In genomic region chr17:83322621-83323335, GRCm38 (mm10) we compare ENCODE assay signal across 8 mouse cellular contexts. TPM values are rescaled to one million over a fixed set of nuclear protein-coding genes. Genes with fewer than 3 reads are reported as not detected.
DNase-seq lines count a peak whose midpoint lies in the region; ATAC-seq lines count a peak whose summit lies in the region.

No protein-coding gene starts in this region.

- H3K27ac ChIP-seq in embryonic facial prominence, embryonic 15.5 days (replicated peaks) = peak overlapping the region; percentile 85
- peak overlapping the region; percentile 86 for H3K27ac ChIP-seq in heart, embryonic 12.5 days (ENCODE audit: poor library complexity, severe bottlenecking)
- H3K27ac ChIP-seq in kidney, embryonic 16.5 days (ENCODE audit: low read length) = peak overlapping the region; percentile 89
- H3K27ac ChIP-seq in liver, embryonic 11.5 days (ENCODE audit: low read depth, low read length) = no peak overlapping the region

- ATAC-seq in embryonic facial prominence, embryonic 15.5 days (ENCODE audit: insufficient number of reproducible peaks, low FRiP score, low TSS enrichment, low read depth) = peak; percentile 78
- ATAC-seq in heart, embryonic 12.5 days (ENCODE audit: insufficient number of reproducible peaks, low FRiP score) = peak; percentile 82
- peak; percentile 82 for ATAC-seq in kidney, embryonic 16.5 days (ENCODE audit: low FRiP score, low TSS enrichment)
- peak; percentile 56 for ATAC-seq in liver, embryonic 11.5 days (replicated peaks; ENCODE audit: low FRiP score)

- H3K36me3 ChIP-seq in embryonic facial prominence, embryonic 15.5 days = no peaks in the 10 kb centered on the region
- no peaks in the 10 kb centered on the region for H3K36me3 ChIP-seq in heart, embryonic 12.5 days
- no peaks in the 10 kb centered on the region for H3K36me3 ChIP-seq in kidney, embryonic 16.5 days (ENCODE audit: insufficient read depth, low read length)
- H3K36me3 ChIP-seq in liver, embryonic 11.5 days (ENCODE audit: control insufficient read depth, insufficient read depth, low read length) = no peaks in the 10 kb centered on the region

- WGBS in embryonic facial prominence, embryonic 15.5 days = 4% methylated on average over 25 of the region's 25 CpGs
- WGBS in heart, embryonic 12.5 days = 7% methylated on average over 25 of the region's 25 CpGs
- WGBS in kidney, embryonic 16.5 days = 8% methylated on average over 25 of the region's 25 CpGs
- WGBS in liver, embryonic 11.5 days = 19% methylated on average over 25 of the region's 25 CpGs

- DNase-seq in left cerebral cortex, adult 18-20 months (ENCODE audit: low spot score in 2 of 2) = peak; percentile 48 to 54
- DNase-seq in left cerebral cortex, adult 11 months (ENCODE audit: low spot score) = no peak
- DNase-seq in liver, embryonic 11.5 days (ENCODE audit: low spot score) = peak; percentile 56
- DNase-seq in neural tube, embryonic 10.5 days (ENCODE audit: extremely low spot score, low spot score) = peak; percentile 41
- no peak for DNase-seq in spleen, postnatal 10 days (ENCODE audit: low spot score in 2 of 2)

- H3K9ac ChIP-seq in embryonic facial prominence, embryonic 15.5 days = no peak overlapping the region
- H3K9ac ChIP-seq in heart, embryonic 12.5 days = peak overlapping the region; percentile 47
- peak overlapping the region; percentile 55 for H3K9ac ChIP-seq in kidney, embryonic 16.5 days (replicated peaks; ENCODE audit: low read length)
- no peak overlapping the region for H3K9ac ChIP-seq in liver, embryonic 11.5 days (ENCODE audit: low read depth, low read length)

- H3K9me3 ChIP-seq in embryonic facial prominence, embryonic 15.5 days (replicated peaks) = no peaks in the 10 kb centered on the region
- peaks cover 14% of the 10 kb centered on the region for H3K9me3 ChIP-seq in heart, embryonic 12.5 days (replicated peaks)
- H3K9me3 ChIP-seq in kidney, embryonic 16.5 days (ENCODE audit: low read length) = peaks cover 7% of the 10 kb centered on the region; the same call in 1 of the 2 replicates
- no peaks in the 10 kb centered on the region for H3K9me3 ChIP-seq in liver, embryonic 11.5 days (ENCODE audit: control insufficient read depth, low read length)

- H3K27me3 ChIP-seq in embryonic facial prominence, embryonic 15.5 days = no peaks in the 10 kb centered on the region
- H3K27me3 ChIP-seq in heart, embryonic 12.5 days (replicated peaks) = no peaks in the 10 kb centered on the region
- no peaks in the 10 kb centered on the region for H3K27me3 ChIP-seq in kidney, embryonic 16.5 days (ENCODE audit: insufficient read depth, low read length)
- H3K27me3 ChIP-seq in liver, embryonic 11.5 days (replicated peaks; ENCODE audit: control insufficient read depth, insufficient read depth, low read length) = no peaks in the 10 kb centered on the region

- H3K4me2 ChIP-seq in embryonic facial prominence, embryonic 15.5 days (replicated peaks) = peak overlapping the region; percentile 50
- H3K4me2 ChIP-seq in heart, embryonic 12.5 days = peak overlapping the region; percentile 70
- peak overlapping the region; percentile 53 for H3K4me2 ChIP-seq in kidney, embryonic 16.5 days (replicated peaks; ENCODE audit: low read depth, low read length)
- H3K4me2 ChIP-seq in liver, embryonic 11.5 days = peak overlapping the region; percentile 63

- peaks cover 31% of the 10 kb centered on the region for H3K4me1 ChIP-seq in embryonic facial prominence, embryonic 15.5 days
- peaks cover 41% of the 10 kb centered on the region for H3K4me1 ChIP-seq in heart, embryonic 12.5 days (replicated peaks)
- peaks cover 25% of the 10 kb centered on the region for H3K4me1 ChIP-seq in kidney, embryonic 16.5 days (ENCODE audit: insufficient read depth, low read length)
- peaks cover 14% of the 10 kb centered on the region for H3K4me1 ChIP-seq in liver, embryonic 11.5 days (replicated peaks; ENCODE audit: control insufficient read depth, insufficient read depth, low read length)

- H3K4me3 ChIP-seq in embryonic facial prominence, embryonic 15.5 days (replicated peaks) = peak overlapping the region; percentile 24
- peak overlapping the region; percentile 31 for H3K4me3 ChIP-seq in heart, embryonic 12.5 days
- H3K4me3 ChIP-seq in kidney, embryonic 16.5 days (ENCODE audit: low read length) = peak overlapping the region; percentile 35
- H3K4me3 ChIP-seq in liver, embryonic 11.5 days (ENCODE audit: low read depth, low read length) = peak overlapping the region; percentile 28; the same call in 1 of the 2 replicates

RNA-seq across cellular contexts. Expression of gene Eml4, which starts 28.0 kb away (rescaled TPM):
- 10 to 100 TPM; 19.8 to 22.7 TPM for total RNA-seq in left cerebral cortex, adult 18-20 months (2021)
- polyA plus RNA-seq in embryonic facial prominence, embryonic 15.5 days (2015; fragmentation: Nextera tagmentation; extraction: Ambion mirVana) = 29.6 and 33.2 TPM in 2 replicates
- polyA plus RNA-seq in heart, embryonic 12.5 days (2016; fragmentation: Nextera tagmentation; extraction: Ambion mirVana) = 27.6 and 32.4 TPM in 2 replicates
- polyA plus RNA-seq in kidney, embryonic 16.5 days (2015; fragmentation: Nextera tagmentation; extraction: Ambion mirVana) = 34.4 and 36.2 TPM in 2 replicates
- polyA plus RNA-seq in liver, embryonic 11.5 days (2014; fragmentation: Nextera tagmentation; extraction: Ambion mirVana) = 26.2 and 28.3 TPM in 2 replicates

Comparison
In these comparisons a context has a peak if more than half of its experiments do, and no peak if none do; other contexts are left out.
1. DNase-seq: peak in left cerebral cortex, adult 18-20 months (2 of 2), liver, embryonic 11.5 days (single experiment) and neural tube, embryonic 10.5 days (single experiment); none in left cerebral cortex, adult 11 months (single experiment) and spleen, postnatal 10 days (0 of 2).
2. H3K9ac ChIP-seq: peak in heart, embryonic 12.5 days (single experiment) and kidney, embryonic 16.5 days (single experiment); none in embryonic facial prominence, embryonic 15.5 days (single experiment) and liver, embryonic 11.5 days (single experiment).
3. Peak in every context shown above with its lines, with median percentiles within 50 percentile points of each other: ATAC-seq, H3K4me2 ChIP-seq and H3K4me3 ChIP-seq.